Mouse (Mus musculus): Measurements from ENCODE around the gene Gba.

DNA sequence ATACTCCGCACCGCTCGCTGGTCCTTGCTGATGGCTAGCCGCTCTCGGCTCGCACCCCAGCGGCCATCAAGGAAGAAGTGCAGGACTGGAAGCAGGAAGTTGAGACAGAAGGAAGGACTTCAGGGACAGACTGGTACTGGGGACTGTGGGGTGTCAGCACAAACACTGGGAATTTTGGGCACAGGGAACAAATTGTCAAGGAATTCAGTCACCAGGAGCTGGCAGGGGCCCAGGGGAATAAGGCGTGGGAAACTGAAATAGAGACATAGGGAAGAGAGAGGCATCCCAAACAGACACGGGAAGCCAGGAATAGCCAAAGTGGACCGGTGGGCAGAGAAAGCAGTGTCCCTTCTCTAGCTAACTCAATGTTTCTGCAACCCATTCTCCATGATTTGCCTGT, 33.8 kb downstream of the Gba start:
- TF ChIP-seq NRF1 (IDR thresholded peaks at IDR 0.05; ENCODE audit: insufficient read depth, low read depth, low read length, poor library complexity, severe bottlenecking) = no peak
- no peak for TF ChIP-seq EP300 (IDR thresholded peaks at IDR 0.05; ENCODE audit: low read depth in 1 of 2, low read length in 2 of 2)
- TF ChIP-seq CTCF (IDR thresholded peaks at IDR 0.05 in 2 of 3, conservative IDR thresholded peaks at IDR 0.05 in 1 of 3; ENCODE audit: control insufficient read depth in 1 of 3, insufficient read depth in 1 of 3, low read depth in 2 of 3, low read length in 3 of 3, poor library complexity in 1 of 3, severe bottlenecking in 1 of 3) = no peak
- no peak for TF ChIP-seq TCF12 (IDR thresholded peaks at IDR 0.05; ENCODE audit: low read depth, low read length)
- TF ChIP-seq SIN3A (IDR thresholded peaks at IDR 0.05; ENCODE audit: low read length) = no peak
- TF ChIP-seq POLR2AphosphoS5 (IDR thresholded peaks at IDR 0.05; ENCODE audit: borderline replicate concordance, low read depth, low read length) = no peak
- TF ChIP-seq MYB (IDR thresholded peaks at IDR 0.05; ENCODE audit: low read depth, low read length) = no peak
- no peak for TF ChIP-seq USF1 (IDR thresholded peaks at IDR 0.05; ENCODE audit: low read depth, low read length)
- no peak for TF ChIP-seq CHD1 (IDR thresholded peaks at IDR 0.05; ENCODE audit: low read depth, low read length)
- TF ChIP-seq MAFK (IDR thresholded peaks at IDR 0.05; ENCODE audit: borderline replicate concordance, low read depth, low read length) = no peak
- TF ChIP-seq POLR2A (IDR thresholded peaks at IDR 0.05; ENCODE audit: control insufficient read depth in 1 of 2, insufficient read depth in 1 of 2, low read depth in 1 of 2, low read length in 2 of 2, poor library complexity in 1 of 2) = no peak
